Mouse (Mus musculus): ENCODE measurements around the gene Hsf2bp. TPM values are rescaled to one million over a fixed set of nuclear protein-coding genes. Genes with fewer than 3 reads are reported as not detected.
A peak's percentile ranks its signal among the peaks of the same experiment; 100 is the strongest.

The Hsf2bp gene
- polyA plus RNA-seq, 1 experiment from 2014 or later, result 0.13 TPM

GRCm38 (mm10) chr17:31916461-31916775 is 119.7 kb downstream of the Hsf2bp start:
- Histone ChIP-seq H3K4me2 (ENCODE audit: low read depth, low read length) (no peak overlapping the region), H3K27ac (ENCODE audit: low read length) (no peak overlapping the region), H3K27me3 (ENCODE audit: control insufficient read depth, insufficient read depth, low read length) (no peaks in the 10 kb centered on the region), H3K4me3 (ENCODE audit: low read length) (no peak overlapping the region), H3K9ac (ENCODE audit: low read length) (no peak overlapping the region), H3K4me1 (ENCODE audit: control insufficient read depth, insufficient read depth, low read length) (peaks cover 28% of the 10 kb centered on the region), H3K9me3 (replicated peaks; ENCODE audit: control insufficient read depth, low read length) (no peaks in the 10 kb centered on the region), H3K36me3 (ENCODE audit: control insufficient read depth, insufficient read depth) (no peaks in the 10 kb centered on the region)
- WGBS, result 55% methylated on average over 6 of the region's 6 CpGs
- ATAC-seq (replicated peaks; ENCODE audit: extremely low read depth, insufficient read depth, low FRiP score), result no peak

- H3K36me3 ChIP-seq (ENCODE audit: control insufficient read depth, insufficient read depth), result no peaks in the 10 kb centered on the region
- H3K27me3 ChIP-seq (ENCODE audit: control insufficient read depth, insufficient read depth, low read length), result no peaks in the 10 kb centered on the region
- H3K27ac ChIP-seq (ENCODE audit: low read length), result no peak overlapping the region
- H3K4me2 ChIP-seq (ENCODE audit: low read depth, low read length), result no peak overlapping the region
- no peak overlapping the region for H3K9ac ChIP-seq (ENCODE audit: low read length)
- no peaks in the 10 kb centered on the region for H3K9me3 ChIP-seq (replicated peaks; ENCODE audit: control insufficient read depth, low read length)
- no peak for ATAC-seq (replicated peaks; ENCODE audit: extremely low read depth, insufficient read depth, low FRiP score)
- WGBS, result 53% methylated on average over 18 of the region's 18 CpGs
- H3K4me1 ChIP-seq (ENCODE audit: control insufficient read depth, insufficient read depth, low read length), result peaks cover 25% of the 10 kb centered on the region
- no peak overlapping the region for H3K4me3 ChIP-seq (ENCODE audit: low read length)
Measured at GRCm38 (mm10) chr17:31915756-31916460, 120.2 kb downstream of the Hsf2bp start.

GRCm38 (mm10) chr17:31914323-31914722 is 121.8 kb downstream of the Hsf2bp start:
- Histone ChIP-seq H3K27me3 (ENCODE audit: control insufficient read depth, insufficient read depth, low read length) (no peaks in the 10 kb centered on the region), H3K36me3 (ENCODE audit: control insufficient read depth, insufficient read depth) (no peaks in the 10 kb centered on the region), H3K4me2 (ENCODE audit: low read depth, low read length) (no peak overlapping the region), H3K27ac (ENCODE audit: low read length) (no peak overlapping the region), H3K9me3 (replicated peaks; ENCODE audit: control insufficient read depth, low read length) (no peaks in the 10 kb centered on the region), H3K4me1 (ENCODE audit: control insufficient read depth, insufficient read depth, low read length) (peaks cover 14% of the 10 kb centered on the region), H3K9ac (ENCODE audit: low read length) (no peak overlapping the region), H3K4me3 (ENCODE audit: low read length) (no peak overlapping the region)
- WGBS, result 92% methylated on average over 5 of the region's 5 CpGs
- ATAC-seq (replicated peaks; ENCODE audit: extremely low read depth, insufficient read depth, low FRiP score), result no peak

GRCm38 (mm10) chr17:31912881-31913662 is 123.1 kb downstream of the Hsf2bp start:
- Histone ChIP-seq H3K4me1 (ENCODE audit: control insufficient read depth, insufficient read depth, low read length) (peaks cover 14% of the 10 kb centered on the region), H3K9ac (ENCODE audit: low read length) (no peak overlapping the region), H3K27me3 (ENCODE audit: control insufficient read depth, insufficient read depth, low read length) (no peaks in the 10 kb centered on the region), H3K36me3 (ENCODE audit: control insufficient read depth, insufficient read depth) (no peaks in the 10 kb centered on the region), H3K9me3 (replicated peaks; ENCODE audit: control insufficient read depth, low read length) (no peaks in the 10 kb centered on the region), H3K4me3 (ENCODE audit: low read length) (no peak overlapping the region), H3K4me2 (ENCODE audit: low read depth, low read length) (no peak overlapping the region), H3K27ac (ENCODE audit: low read length) (no peak overlapping the region)
- 63% methylated on average over 18 of the region's 18 CpGs for WGBS
- ATAC-seq (replicated peaks; ENCODE audit: extremely low read depth, insufficient read depth, low FRiP score), result no peak

- no peaks in the 10 kb centered on the region for H3K27me3 ChIP-seq (ENCODE audit: control insufficient read depth, insufficient read depth, low read length)
- whole genome bisulfite sequencing, result 79% methylated on average over 16 of the region's 16 CpGs
- no peaks in the 10 kb centered on the region for H3K36me3 ChIP-seq (ENCODE audit: control insufficient read depth, insufficient read depth)
- H3K4me3 ChIP-seq (ENCODE audit: low read length), result no peak overlapping the region
- H3K9ac ChIP-seq (ENCODE audit: low read length), result no peak overlapping the region
- H3K4me2 ChIP-seq (ENCODE audit: low read depth, low read length), result no peak overlapping the region
- peaks cover 14% of the 10 kb centered on the region for H3K4me1 ChIP-seq (ENCODE audit: control insufficient read depth, insufficient read depth, low read length)
- ATAC-seq (replicated peaks; ENCODE audit: extremely low read depth, insufficient read depth, low FRiP score), result no peak
- no peaks in the 10 kb centered on the region for H3K9me3 ChIP-seq (replicated peaks; ENCODE audit: control insufficient read depth, low read length)
- H3K27ac ChIP-seq (ENCODE audit: low read length), result no peak overlapping the region
Measured at GRCm38 (mm10) chr17:31912387-31912786, 123.8 kb downstream of the Hsf2bp start.

- Histone ChIP-seq H3K4me2 (ENCODE audit: low read depth, low read length) (no peak overlapping the region), H3K36me3 (ENCODE audit: control insufficient read depth, insufficient read depth) (no peaks in the 10 kb centered on the region), H3K27ac (ENCODE audit: low read length) (no peak overlapping the region), H3K27me3 (ENCODE audit: control insufficient read depth, insufficient read depth, low read length) (no peaks in the 10 kb centered on the region), H3K4me3 (ENCODE audit: low read length) (no peak overlapping the region), H3K9me3 (replicated peaks; ENCODE audit: control insufficient read depth, low read length) (no peaks in the 10 kb centered on the region), H3K4me1 (ENCODE audit: control insufficient read depth, insufficient read depth, low read length) (peaks cover 6% of the 10 kb centered on the region), H3K9ac (ENCODE audit: low read length) (no peak overlapping the region)
- WGBS, result 76% methylated on average over 2 of the region's 2 CpGs
- no peak for ATAC-seq (replicated peaks; ENCODE audit: extremely low read depth, insufficient read depth, low FRiP score)
Measured at GRCm38 (mm10) chr17:31908966-31909365, 127.2 kb downstream of the Hsf2bp start.

GRCm38 (mm10) chr17:31906441-31906840 is 129.7 kb downstream of the Hsf2bp start:
- H3K4me3 ChIP-seq (ENCODE audit: low read length), result no peak overlapping the region
- no peaks in the 10 kb centered on the region for H3K36me3 ChIP-seq (ENCODE audit: control insufficient read depth, insufficient read depth)
- no peak for ATAC-seq (replicated peaks; ENCODE audit: extremely low read depth, insufficient read depth, low FRiP score)
- H3K4me2 ChIP-seq (ENCODE audit: low read depth, low read length), result no peak overlapping the region
- no peaks in the 10 kb centered on the region for H3K9me3 ChIP-seq (replicated peaks; ENCODE audit: control insufficient read depth, low read length)
- H3K4me1 ChIP-seq (ENCODE audit: control insufficient read depth, insufficient read depth, low read length), result peaks cover 12% of the 10 kb centered on the region
- no peaks in the 10 kb centered on the region for H3K27me3 ChIP-seq (ENCODE audit: control insufficient read depth, insufficient read depth, low read length)
- H3K27ac ChIP-seq (ENCODE audit: low read length), result peak overlapping the region; percentile 82
- H3K9ac ChIP-seq (ENCODE audit: low read length), result no peak overlapping the region
- WGBS, result 84% methylated on average over 3 of the region's 3 CpGs

GRCm38 (mm10) chr17:31905791-31906211 is 130.3 kb downstream of the Hsf2bp start:
- ATAC-seq (replicated peaks; ENCODE audit: extremely low read depth, insufficient read depth, low FRiP score), result peak; percentile 60
- Histone ChIP-seq H3K9me3 (replicated peaks; ENCODE audit: control insufficient read depth, low read length) (no peaks in the 10 kb centered on the region), H3K27me3 (ENCODE audit: control insufficient read depth, insufficient read depth, low read length) (no peaks in the 10 kb centered on the region), H3K4me3 (ENCODE audit: low read length) (no peak overlapping the region), H3K27ac (ENCODE audit: low read length) (peak overlapping the region; percentile 87), H3K4me1 (ENCODE audit: control insufficient read depth, insufficient read depth, low read length) (peaks cover 16% of the 10 kb centered on the region), H3K9ac (ENCODE audit: low read length) (peak overlapping the region; percentile 6; the same call in 1 of the 2 replicates), H3K4me2 (ENCODE audit: low read depth, low read length) (no peak overlapping the region), H3K36me3 (ENCODE audit: control insufficient read depth, insufficient read depth) (no peaks in the 10 kb centered on the region)
- WGBS, result 59% methylated on average over 10 of the region's 10 CpGs

- no peak overlapping the region for H3K4me3 ChIP-seq (ENCODE audit: low read length)
- H3K27me3 ChIP-seq (ENCODE audit: control insufficient read depth, insufficient read depth, low read length), result no peaks in the 10 kb centered on the region
- peak overlapping the region; percentile 6; the same call in 1 of the 2 replicates for H3K9ac ChIP-seq (ENCODE audit: low read length)
- H3K27ac ChIP-seq (ENCODE audit: low read length), result peak overlapping the region; percentile 87
- 80% methylated on average over 9 of the region's 9 CpGs for WGBS
- no peaks in the 10 kb centered on the region for H3K9me3 ChIP-seq (replicated peaks; ENCODE audit: control insufficient read depth, low read length)
- no peak for ATAC-seq (replicated peaks; ENCODE audit: extremely low read depth, insufficient read depth, low FRiP score)
- peaks cover 16% of the 10 kb centered on the region for H3K4me1 ChIP-seq (ENCODE audit: control insufficient read depth, insufficient read depth, low read length)
- H3K36me3 ChIP-seq (ENCODE audit: control insufficient read depth, insufficient read depth), result no peaks in the 10 kb centered on the region
- H3K4me2 ChIP-seq (ENCODE audit: low read depth, low read length), result no peak overlapping the region
Measured at GRCm38 (mm10) chr17:31905201-31905790, 130.9 kb downstream of the Hsf2bp start.
